20 mouse cellular contexts compared by ENCODE assay signal in genomic region chr19:38431326-38431725, GRCm38 (mm10). TPM values are rescaled to one million over a fixed set of nuclear protein-coding genes. Genes with fewer than 3 reads are reported as not detected.
DNase-seq lines count a peak whose midpoint lies in the region; ATAC-seq and TF ChIP-seq lines count a peak whose summit lies in the region.
"Had no signal": no experiment of that assay in that cellular context is flagged by ENCODE, and none has a peak within 500 bp of the region (broad histone marks: within the 10 kb centered on the region; RNA-seq: fewer than 3 reads in every experiment).

No protein-coding gene starts in this region.

- H3K9me3 ChIP-seq in E14TG2a.4 (ENCODE audit: low read length), result no peaks in the 10 kb centered on the region
- H3K9me3 ChIP-seq in forebrain, embryonic 11.5 days (ENCODE audit: control insufficient read depth, low read length), result no peaks in the 10 kb centered on the region; the same call in 1 of the 2 replicates
- H3K9me3 ChIP-seq: embryonic facial prominence, embryonic 10.5 days had no signal

- no peak overlapping the region for H3K27ac ChIP-seq in forebrain, embryonic 11.5 days (ENCODE audit: low read depth, low read length)
- H3K27ac ChIP-seq: embryonic facial prominence, embryonic 10.5 days; embryonic facial prominence, embryonic 12.5 days; forebrain, embryonic 12.5 days had no signal

- TF ChIP-seq CTCF in E14TG2a.4 (conservative IDR thresholded peaks at IDR 0.05; ENCODE audit: low read length), result no peak

- peaks cover 22% of the 10 kb centered on the region for H3K4me1 ChIP-seq in E14TG2a.4 (replicated peaks; ENCODE audit: low read depth, low read length)
- H3K4me1 ChIP-seq in forebrain, embryonic 11.5 days (replicated peaks; ENCODE audit: control insufficient read depth, insufficient read depth, low read length), result no peaks in the 10 kb centered on the region
- H3K4me1 ChIP-seq: embryonic facial prominence, embryonic 10.5 days; embryonic facial prominence, embryonic 12.5 days; forebrain, embryonic 12.5 days had no signal

- H3K4me2 ChIP-seq in forebrain, embryonic 11.5 days (ENCODE audit: low read depth, low read length, severe bottlenecking), result no peak overlapping the region
- H3K4me2 ChIP-seq: embryonic facial prominence, embryonic 12.5 days; forebrain, embryonic 12.5 days had no signal

- H3K9ac ChIP-seq in forebrain, embryonic 11.5 days (ENCODE audit: low read length), result no peak overlapping the region
- H3K9ac ChIP-seq: embryonic facial prominence, embryonic 12.5 days; forebrain, embryonic 12.5 days had no signal

- peak overlapping the region; percentile 39; the same call in 1 of the 2 replicates for H3K4me3 ChIP-seq in E14TG2a.4 (replicated peaks; ENCODE audit: low read length)
- H3K4me3 ChIP-seq in forebrain, embryonic 11.5 days (ENCODE audit: low read depth, low read length), result no peak overlapping the region
- H3K4me3 ChIP-seq: embryonic facial prominence, embryonic 10.5 days; embryonic facial prominence, embryonic 12.5 days; forebrain, embryonic 12.5 days had no signal

- DNase-seq in ES-CJ7 (ENCODE audit: low read depth, low spot score) (peak; percentile 36), R1 (ENCODE audit: low read depth, low spot score) (peak; percentile 71)
- no peak for DNase-seq in spleen, adult 18-20 months
- no peak for DNase-seq in forebrain, embryonic 11.5 days (ENCODE audit: low spot score)
- DNase-seq: adrenal gland, adult 2 months; adrenal gland, postnatal 10 days; adrenal gland, postnatal 25 days; cerebellum, adult 11-12 months; cerebellum, adult 2 months; cerebellum, adult 9-10 months; cerebellum, postnatal 10 days; cerebellum, postnatal 25 days had no signal

- ATAC-seq in cerebellum, adult (ENCODE audit: insufficient number of reproducible peaks, low FRiP score, low TSS enrichment), result no peak
- no peak for ATAC-seq in forebrain, embryonic 11.5 days (replicated peaks; ENCODE audit: low FRiP score)
- ATAC-seq: forebrain, embryonic 14.5 days; forebrain, embryonic 16.5 days had no signal

- 68% methylated on average over 7 of the region's 7 CpGs for WGBS in forebrain, embryonic 11.5 days

- no peaks in the 10 kb centered on the region for H3K36me3 ChIP-seq in E14TG2a.4 (ENCODE audit: insufficient read depth, low read length)
- H3K36me3 ChIP-seq in forebrain, embryonic 11.5 days (ENCODE audit: control insufficient read depth, insufficient read depth, low read length), result no peaks in the 10 kb centered on the region
- H3K36me3 ChIP-seq: embryonic facial prominence, embryonic 10.5 days; embryonic facial prominence, embryonic 12.5 days; forebrain, embryonic 12.5 days had no signal

- no peaks in the 10 kb centered on the region for H3K27me3 ChIP-seq in E14TG2a.4 (ENCODE audit: insufficient read depth, low read length)
- no peaks in the 10 kb centered on the region for H3K27me3 ChIP-seq in forebrain, embryonic 11.5 days (ENCODE audit: control insufficient read depth, insufficient read depth, low read length)
- H3K27me3 ChIP-seq: embryonic facial prominence, embryonic 12.5 days; forebrain, embryonic 12.5 days had no signal

RNA-seq across cellular contexts. Expression of gene Slc35g1, which starts 35.5 kb away (rescaled TPM):
- polyA plus RNA-seq in forebrain, embryonic 11.5 days (2014; fragmentation: Nextera tagmentation; extraction: Ambion mirVana), result 6.6 and 7.4 TPM in 2 replicates

RNA-seq across cellular contexts. Expression of gene Plce1, which starts 49.6 kb away (rescaled TPM):
- polyA plus RNA-seq in forebrain, embryonic 11.5 days (2014; fragmentation: Nextera tagmentation; extraction: Ambion mirVana), result 4.4 and 5.0 TPM in 2 replicates
- polyA plus RNA-seq: C2C12 had no signal

Comparison
In these comparisons a context has a peak if more than half of its experiments do, and no peak if none do; other contexts are left out.
1. DNase-seq: peak in ES-CJ7 (single experiment) and R1 (single experiment); none in spleen, adult 18-20 months (0 of 2) and forebrain, embryonic 11.5 days (single experiment).